Mouse (Mus musculus) limb, embryonic 12.5 days (tissue): ENCODE measurements around the gene Pde4d. TPM values are rescaled to one million over a fixed set of nuclear protein-coding genes. Genes with fewer than 3 reads are reported as not detected.

Experiments
- ATAC-seq: fragments of 200-750 bp; cut with Nextera tagmentation; 2 replicates; pipeline ENCODE4 v1.8.0; 2017; ENCODE audit warnings: low read depth, moderate TSS enrichment; ENCODE audit not compliant: insufficient number of reproducible peaks, insufficient read depth, low FRiP score, low TSS enrichment
- H3K27ac ChIP-seq: fragments of 300-500 bp; sonication (generic); 2 replicates; pipeline ENCODE4 v1.5.1; 2016; ENCODE audit warnings: mild to moderate bottlenecking, moderate library complexity
- H3K27me3 ChIP-seq: fragments of 300-500 bp; sonication (generic); 2 replicates; pipeline ENCODE4 v1.6.1; 2016; ENCODE audit warnings: mild to moderate bottlenecking, moderate library complexity
- H3K36me3 ChIP-seq: fragments of 300-500 bp; sonication (generic); 2 replicates; pipeline ENCODE4 v1.6.1; 2016; ENCODE audit warnings: mild to moderate bottlenecking, moderate library complexity
- H3K4me1 ChIP-seq: fragments of 300-500 bp; sonication (generic); replicated peaks from 2 replicates; pipeline ENCODE4 v1.6.1; 2016
- H3K4me2 ChIP-seq: fragments of 300-500 bp; sonication (generic); 2 replicates; pipeline ENCODE4 v1.6.1; 2016; ENCODE audit warnings: mild to moderate bottlenecking, moderate library complexity
- H3K4me3 ChIP-seq: fragments of 300-500 bp; sonication (generic); replicated peaks from 2 replicates; pipeline ENCODE4 v1.5.1; 2016; ENCODE audit warnings: mild to moderate bottlenecking
- H3K9ac ChIP-seq: fragments of 300-500 bp; sonication (generic); replicated peaks from 2 replicates; pipeline ENCODE4 v1.6.1; 2016; ENCODE audit warnings: mild to moderate bottlenecking, moderate library complexity
- H3K9me3 ChIP-seq: fragments of 300-500 bp; sonication (generic); 2 replicates; pipeline ENCODE4 v1.6.1; 2016; ENCODE audit warnings: mild to moderate bottlenecking, moderate library complexity
- WGBS: fragments of 180-500 bp; shearing (Covaris S2); methylation state at CpG from one replicate; pipeline ENCODE4 v1.1.7; 2016; 5-methylcytosine and 5-hydroxymethylcytosine counted together
- polyA plus RNA-seq: library from polyadenylated mRNA; unstranded; fragments of >200 nt; fragmentation: Nextera tagmentation; extraction: Ambion mirVana; gene quantifications from 2 replicates; pipeline ENCODE4 v1.2.1, GENCODE M21; 2016

Pde4d gene
- polyA plus RNA-seq, 1 experiment from 2014 or later, result 23.7 TPM

- H3K4me3 ChIP-seq, result peak overlapping the region; percentile 23
- H3K4me1 ChIP-seq, result peaks cover 10% of the 10 kb centered on the region; the same call in 1 of the 2 replicates
- H3K27ac ChIP-seq, result no peak overlapping the region
- no peaks in the 10 kb centered on the region for H3K27me3 ChIP-seq
- 38% methylated on average over 3 of the region's 3 CpGs for WGBS
- H3K4me2 ChIP-seq, result peak overlapping the region; percentile 82
- ATAC-seq, result no peak
- no peaks in the 10 kb centered on the region for H3K36me3 ChIP-seq
- H3K9me3 ChIP-seq, result no peaks in the 10 kb centered on the region
- no peak overlapping the region for H3K9ac ChIP-seq
Measured at GRCm38 (mm10) chr13:109686906-109687305, 1237.2 kb downstream of the Pde4d start.

GRCm38 (mm10) chr13:109688195-109688594 lies 1238.4 kb downstream of the Pde4d start:
- no peak overlapping the region for H3K4me2 ChIP-seq
- H3K4me1 ChIP-seq, result peaks cover 15% of the 10 kb centered on the region; the same call in 1 of the 2 replicates
- no peaks in the 10 kb centered on the region for H3K27me3 ChIP-seq
- WGBS, result 85% methylated on average over 2 of the region's 2 CpGs
- H3K9me3 ChIP-seq, result no peaks in the 10 kb centered on the region
- H3K36me3 ChIP-seq, result no peaks in the 10 kb centered on the region
- ATAC-seq, result no peak
- no peak overlapping the region for H3K27ac ChIP-seq
- no peak overlapping the region for H3K9ac ChIP-seq
- no peak overlapping the region for H3K4me3 ChIP-seq

GRCm38 (mm10) chr13:109689176-109689575 lies 1239.4 kb downstream of the Pde4d start:
- WGBS, result 84% methylated on average over 3 of the region's 3 CpGs
- Histone ChIP-seq H3K4me2 (no peak overlapping the region), H3K36me3 (no peaks in the 10 kb centered on the region), H3K27me3 (no peaks in the 10 kb centered on the region), H3K27ac (no peak overlapping the region), H3K9ac (no peak overlapping the region), H3K9me3 (no peaks in the 10 kb centered on the region), H3K4me1 (peaks cover 12% of the 10 kb centered on the region; the same call in 1 of the 2 replicates), H3K4me3 (no peak overlapping the region)
- ATAC-seq, result no peak

GRCm38 (mm10) chr13:109690558-109690957 lies 1240.8 kb downstream of the Pde4d start:
- Histone ChIP-seq H3K9ac (no peak overlapping the region), H3K27ac (no peak overlapping the region), H3K9me3 (no peaks in the 10 kb centered on the region), H3K4me3 (no peak overlapping the region), H3K4me2 (no peak overlapping the region), H3K4me1 (peaks cover 20% of the 10 kb centered on the region), H3K27me3 (no peaks in the 10 kb centered on the region), H3K36me3 (no peaks in the 10 kb centered on the region)
- no peak for ATAC-seq
- WGBS, result 81% methylated on average over 5 of the region's 5 CpGs

GRCm38 (mm10) chr13:109692851-109693250 lies 1243.1 kb downstream of the Pde4d start:
- 68% methylated on average over 3 of the region's 3 CpGs for WGBS
- no peaks in the 10 kb centered on the region for H3K9me3 ChIP-seq
- no peaks in the 10 kb centered on the region for H3K36me3 ChIP-seq
- no peak overlapping the region for H3K9ac ChIP-seq
- no peaks in the 10 kb centered on the region for H3K27me3 ChIP-seq
- ATAC-seq, result no peak
- H3K4me3 ChIP-seq, result no peak overlapping the region
- peaks cover 14% of the 10 kb centered on the region for H3K4me1 ChIP-seq
- H3K4me2 ChIP-seq, result no peak overlapping the region
- H3K27ac ChIP-seq, result no peak overlapping the region

GRCm38 (mm10) chr13:109693769-109694168 lies 1244.0 kb downstream of the Pde4d start:
- no peak overlapping the region for H3K4me2 ChIP-seq
- WGBS, result 69% methylated on average over 2 of the region's 2 CpGs
- H3K27ac ChIP-seq, result no peak overlapping the region
- H3K27me3 ChIP-seq, result no peaks in the 10 kb centered on the region
- no peaks in the 10 kb centered on the region for H3K36me3 ChIP-seq
- H3K4me1 ChIP-seq, result peaks cover 14% of the 10 kb centered on the region
- no peak overlapping the region for H3K9ac ChIP-seq
- H3K9me3 ChIP-seq, result no peaks in the 10 kb centered on the region
- no peak for ATAC-seq
- no peak overlapping the region for H3K4me3 ChIP-seq

GRCm38 (mm10) chr13:109694293-109694692 lies 1244.5 kb downstream of the Pde4d start:
- ATAC-seq, result no peak
- Histone ChIP-seq H3K27me3 (no peaks in the 10 kb centered on the region), H3K9me3 (no peaks in the 10 kb centered on the region), H3K4me1 (peaks cover 14% of the 10 kb centered on the region), H3K27ac (no peak overlapping the region), H3K4me2 (no peak overlapping the region), H3K4me3 (no peak overlapping the region), H3K9ac (no peak overlapping the region), H3K36me3 (no peaks in the 10 kb centered on the region)
- 88% methylated on average over 2 of the region's 2 CpGs for WGBS

- 58% methylated on average over 6 of the region's 6 CpGs for WGBS
- H3K36me3 ChIP-seq, result no peaks in the 10 kb centered on the region
- no peak overlapping the region for H3K9ac ChIP-seq
- no peak overlapping the region for H3K27ac ChIP-seq
- H3K27me3 ChIP-seq, result no peaks in the 10 kb centered on the region
- no peak overlapping the region for H3K4me2 ChIP-seq
- no peak overlapping the region for H3K4me3 ChIP-seq
- no peaks in the 10 kb centered on the region for H3K9me3 ChIP-seq
- no peak for ATAC-seq
- H3K4me1 ChIP-seq, result peaks cover 14% of the 10 kb centered on the region
Measured at GRCm38 (mm10) chr13:109695098-109695497, 1245.3 kb downstream of the Pde4d start.

GRCm38 (mm10) chr13:109706141-109706540 lies 1256.4 kb downstream of the Pde4d start:
- Histone ChIP-seq H3K36me3 (no peaks in the 10 kb centered on the region), H3K27me3 (no peaks in the 10 kb centered on the region), H3K4me2 (no peak overlapping the region), H3K4me1 (no peaks in the 10 kb centered on the region), H3K4me3 (no peak overlapping the region), H3K9me3 (no peaks in the 10 kb centered on the region), H3K27ac (no peak overlapping the region), H3K9ac (no peak overlapping the region)
- no peak for ATAC-seq
- WGBS, result 65% methylated on average over 2 of the region's 2 CpGs

- no peak overlapping the region for H3K4me2 ChIP-seq
- WGBS, result 86% methylated on average over 5 of the region's 5 CpGs
- no peaks in the 10 kb centered on the region for H3K27me3 ChIP-seq
- H3K4me1 ChIP-seq, result no peaks in the 10 kb centered on the region
- no peaks in the 10 kb centered on the region for H3K36me3 ChIP-seq
- ATAC-seq, result no peak
- no peak overlapping the region for H3K9ac ChIP-seq
- H3K9me3 ChIP-seq, result no peaks in the 10 kb centered on the region
- no peak overlapping the region for H3K27ac ChIP-seq
- H3K4me3 ChIP-seq, result no peak overlapping the region
Measured at GRCm38 (mm10) chr13:109706579-109706978, 1256.8 kb downstream of the Pde4d start.

GRCm38 (mm10) chr13:109707154-109707553 lies 1257.4 kb downstream of the Pde4d start:
- no peak overlapping the region for H3K9ac ChIP-seq
- ATAC-seq, result no peak
- H3K27ac ChIP-seq, result no peak overlapping the region
- H3K4me1 ChIP-seq, result no peaks in the 10 kb centered on the region
- H3K4me2 ChIP-seq, result no peak overlapping the region
- H3K27me3 ChIP-seq, result no peaks in the 10 kb centered on the region
- H3K36me3 ChIP-seq, result no peaks in the 10 kb centered on the region
- H3K4me3 ChIP-seq, result no peak overlapping the region
- no peaks in the 10 kb centered on the region for H3K9me3 ChIP-seq
- 98% methylated on average over 4 of the region's 4 CpGs for WGBS

- WGBS, result 86% methylated on average over 2 of the region's 2 CpGs
- Histone ChIP-seq H3K9me3 (no peaks in the 10 kb centered on the region), H3K4me1 (no peaks in the 10 kb centered on the region), H3K27me3 (no peaks in the 10 kb centered on the region), H3K4me2 (no peak overlapping the region), H3K9ac (no peak overlapping the region), H3K4me3 (no peak overlapping the region), H3K27ac (no peak overlapping the region), H3K36me3 (no peaks in the 10 kb centered on the region)
- ATAC-seq, result no peak
Measured at GRCm38 (mm10) chr13:109708326-109708725, 1258.6 kb downstream of the Pde4d start.
